Mouse (Mus musculus): Measurements from ENCODE around the gene Vmn2r100.

DNA sequence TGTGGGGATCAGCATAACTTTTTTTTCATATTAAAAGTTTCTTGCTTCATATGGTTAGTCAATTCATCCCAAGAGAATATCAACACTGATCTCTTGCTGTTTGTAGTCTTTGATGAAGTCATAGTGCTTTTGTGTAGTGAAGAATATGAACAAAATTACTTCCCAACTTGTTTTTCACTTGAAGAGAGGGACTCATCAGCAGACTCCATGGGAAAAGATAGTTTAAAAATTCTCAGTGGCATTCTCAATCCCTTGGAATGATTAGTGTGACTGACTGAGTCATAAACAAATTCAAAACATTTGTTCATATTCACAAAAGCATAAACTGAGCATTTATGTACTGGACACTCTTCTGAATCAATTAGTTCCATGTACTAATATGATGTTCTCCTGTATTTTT is at the start of gene Vmn2r100:
- TF ChIP-seq CTCF (IDR thresholded peaks at IDR 0.05; ENCODE audit: insufficient read depth, low read length) (no peak), POLR2A (IDR thresholded peaks at IDR 0.05; ENCODE audit: borderline replicate concordance, extremely low read depth, low read depth, low read length) (no peak)
